ENCODE assay signal across 7 mouse cellular contexts in genomic region chr5:34636481-34637287, GRCm38 (mm10). TPM values are rescaled to one million over a fixed set of nuclear protein-coding genes. Genes with fewer than 3 reads are reported as not detected.
DNase-seq lines count a peak whose midpoint lies in the region; ATAC-seq and TF ChIP-seq lines count a peak whose summit lies in the region.

TSS of gene Mfsd10 (minus strand) at chr5:34637212.

- H3K27ac ChIP-seq in embryonic facial prominence, embryonic 11.5 days (replicated peaks; ENCODE audit: low read depth, low read length): peak within 1 kb of the TSS; percentile 67
- H3K27ac ChIP-seq in limb, embryonic 11.5 days (replicated peaks; ENCODE audit: low read depth, low read length): peak within 1 kb of the TSS; percentile 63
- H3K27ac ChIP-seq in midbrain, embryonic 14.5 days (replicated peaks; ENCODE audit: low read depth, low read length): peak within 1 kb of the TSS; percentile 77
- peak within 1 kb of the TSS; percentile 83 for H3K27ac ChIP-seq in spleen, adult 2 months (ENCODE audit: insufficient read depth, low read length)

- H3K9me3 ChIP-seq in embryonic facial prominence, embryonic 11.5 days (replicated peaks; ENCODE audit: control insufficient read depth, low read length): no peaks in the 10 kb centered on the region
- H3K9me3 ChIP-seq in limb, embryonic 11.5 days (ENCODE audit: control insufficient read depth, low read length): no peaks in the 10 kb centered on the region
- no peaks in the 10 kb centered on the region for H3K9me3 ChIP-seq in midbrain, embryonic 14.5 days (ENCODE audit: control insufficient read depth, low read length)

- peak; percentile 23; the same call in 1 of the 2 replicates for TF ChIP-seq POLR2A in spleen, adult 2 months (IDR thresholded peaks at IDR 0.05; ENCODE audit: low read depth, low read length)

- H3K4me1 ChIP-seq in embryonic facial prominence, embryonic 11.5 days (ENCODE audit: control insufficient read depth, insufficient read depth, low read length): peaks cover 4% of the 10 kb centered on the region; the same call in 1 of the 2 replicates
- peaks cover 7% of the 10 kb centered on the region for H3K4me1 ChIP-seq in limb, embryonic 11.5 days (ENCODE audit: control insufficient read depth, insufficient read depth, low read length)
- peaks cover 12% of the 10 kb centered on the region for H3K4me1 ChIP-seq in midbrain, embryonic 14.5 days (ENCODE audit: control insufficient read depth, insufficient read depth, low read length)
- H3K4me1 ChIP-seq in spleen, adult 2 months (ENCODE audit: control insufficient read depth, insufficient read depth, insufficient read length): peaks cover 26% of the 10 kb centered on the region

- under 1% methylated on average over 48 of the region's 48 CpGs for WGBS in embryonic facial prominence, embryonic 11.5 days
- WGBS in limb, embryonic 11.5 days: under 1% methylated on average over 48 of the region's 48 CpGs
- WGBS in midbrain, embryonic 14.5 days: under 1% methylated on average over 48 of the region's 48 CpGs
- under 1% methylated on average over 48 of the region's 48 CpGs for WGBS in spleen, adult 2 months

- peak; percentile 53; the same call in 1 of the 2 replicates for TF ChIP-seq CTCF in spleen, adult 2 months (IDR thresholded peaks at IDR 0.05; ENCODE audit: extremely low read depth, insufficient read depth, insufficient read length, insufficient replicate concordance)

- H3K4me2 ChIP-seq in embryonic facial prominence, embryonic 11.5 days (ENCODE audit: low read depth, low read length): peak within 1 kb of the TSS; percentile 96
- H3K4me2 ChIP-seq in limb, embryonic 11.5 days (ENCODE audit: low read depth, severe bottlenecking): peak within 1 kb of the TSS; percentile 89
- peak within 1 kb of the TSS; percentile 93 for H3K4me2 ChIP-seq in midbrain, embryonic 14.5 days (ENCODE audit: low read length)

- H3K27me3 ChIP-seq in embryonic facial prominence, embryonic 11.5 days (ENCODE audit: control insufficient read depth, insufficient read depth, low read length): no peaks in the 10 kb centered on the region
- no peaks in the 10 kb centered on the region for H3K27me3 ChIP-seq in limb, embryonic 11.5 days (ENCODE audit: control insufficient read depth, insufficient read depth, low read length)
- no peaks in the 10 kb centered on the region for H3K27me3 ChIP-seq in midbrain, embryonic 14.5 days (ENCODE audit: control insufficient read depth, insufficient read depth, low read length)
- H3K27me3 ChIP-seq in spleen, adult 2 months (ENCODE audit: control insufficient read depth, insufficient read depth, low read length): no peaks in the 10 kb centered on the region

- ATAC-seq in embryonic facial prominence, embryonic 11.5 days (replicated peaks; ENCODE audit: insufficient number of reproducible peaks, low FRiP score, low TSS enrichment, low read depth): peak; percentile 85
- ATAC-seq in granulocyte monocyte progenitor cell, adult 5-6 weeks (replicated peaks; ENCODE audit: poor library complexity, severe bottlenecking): peak; percentile 68
- peak; percentile 79 for ATAC-seq in limb, embryonic 11.5 days (ENCODE audit: insufficient number of reproducible peaks, low FRiP score, low TSS enrichment, low read depth)
- peak; percentile 87 for ATAC-seq in midbrain, embryonic 14.5 days (ENCODE audit: low FRiP score, low TSS enrichment)

- peak within 1 kb of the TSS; percentile 81 for H3K9ac ChIP-seq in embryonic facial prominence, embryonic 11.5 days (replicated peaks; ENCODE audit: low read length)
- peak within 1 kb of the TSS; percentile 77 for H3K9ac ChIP-seq in limb, embryonic 11.5 days (ENCODE audit: low read length)
- peak within 1 kb of the TSS; percentile 77 for H3K9ac ChIP-seq in midbrain, embryonic 14.5 days (replicated peaks; ENCODE audit: low read length)

- DNase-seq in adrenal gland, postnatal 14 days: peak; percentile 93
- DNase-seq in embryonic facial prominence, embryonic 11.5 days (ENCODE audit: low spot score): peak; percentile 88
- DNase-seq in kidney, adult 18-20 months: peak; percentile 78
- DNase-seq in limb, embryonic 11.5 days (ENCODE audit: low spot score): peak; percentile 84
- peak; percentile 90 for DNase-seq in midbrain, embryonic 14.5 days
- DNase-seq in spleen, adult 2 months (ENCODE audit: low read depth in 1 of 2, low spot score in 2 of 2): peak; percentile 39 to 74

- H3K36me3 ChIP-seq in embryonic facial prominence, embryonic 11.5 days (replicated peaks; ENCODE audit: control insufficient read depth, insufficient read depth, low read depth, low read length): peaks cover 6% of the 10 kb centered on the region
- peaks cover 15% of the 10 kb centered on the region; the same call in 1 of the 2 replicates for H3K36me3 ChIP-seq in limb, embryonic 11.5 days (ENCODE audit: control insufficient read depth, insufficient read depth, low read length)
- peaks cover 80% of the 10 kb centered on the region for H3K36me3 ChIP-seq in midbrain, embryonic 14.5 days (ENCODE audit: control insufficient read depth, insufficient read depth, low read length)
- H3K36me3 ChIP-seq in spleen, adult 2 months (ENCODE audit: control insufficient read depth, insufficient read depth, low read length): peaks cover 12% of the 10 kb centered on the region

- H3K4me3 ChIP-seq in embryonic facial prominence, embryonic 11.5 days (ENCODE audit: low read depth, low read length): peak within 1 kb of the TSS; percentile 52
- peak within 1 kb of the TSS; percentile 58 for H3K4me3 ChIP-seq in limb, embryonic 11.5 days (ENCODE audit: low read depth, low read length)
- peak within 1 kb of the TSS; percentile 57 for H3K4me3 ChIP-seq in midbrain, embryonic 14.5 days (replicated peaks; ENCODE audit: low read depth, low read length)
- H3K4me3 ChIP-seq in spleen, adult 2 months (ENCODE audit: extremely low read depth, insufficient read depth, insufficient read length): peak within 1 kb of the TSS; percentile 61

RNA-seq across cellular contexts. Expression of gene Mfsd10, which starts in this region (rescaled TPM):
- 37.6 and 40.3 TPM in 2 replicates for total RNA-seq in adrenal gland, postnatal 14 days (2021)
- polyA plus RNA-seq in embryonic facial prominence, embryonic 11.5 days (2014; fragmentation: Nextera tagmentation; extraction: Ambion mirVana): 70.8 and 77.4 TPM in 2 replicates
- 196 and 197 TPM in 2 replicates for total RNA-seq in granulocyte monocyte progenitor cell, adult 5-6 weeks (2014; fragmentation: Nextera tagmentation)
- 111 and 147 TPM in 2 replicates for total RNA-seq in granulocyte monocyte progenitor cell, adult 5-6 weeks (2017)
- 103 TPM in 2 replicates for polyA plus RNA-seq in limb, embryonic 11.5 days (2014; fragmentation: Nextera tagmentation; extraction: Ambion mirVana)
- 93.6 and 96.4 TPM in 2 replicates for polyA plus RNA-seq in midbrain, embryonic 14.5 days (2014; fragmentation: Nextera tagmentation; extraction: Ambion mirVana)
- polyA plus RNA-seq in spleen, adult 2 months (2012; rRNA removed): 138 and 181 TPM in 2 replicates

Comparison
In these comparisons a context has a peak if more than half of its experiments do, and no peak if none do; other contexts are left out.
1. Peak in every context shown above with its lines: DNase-seq, ATAC-seq, H3K4me3 ChIP-seq and H3K27ac ChIP-seq.